In the genomic region with DNA sequence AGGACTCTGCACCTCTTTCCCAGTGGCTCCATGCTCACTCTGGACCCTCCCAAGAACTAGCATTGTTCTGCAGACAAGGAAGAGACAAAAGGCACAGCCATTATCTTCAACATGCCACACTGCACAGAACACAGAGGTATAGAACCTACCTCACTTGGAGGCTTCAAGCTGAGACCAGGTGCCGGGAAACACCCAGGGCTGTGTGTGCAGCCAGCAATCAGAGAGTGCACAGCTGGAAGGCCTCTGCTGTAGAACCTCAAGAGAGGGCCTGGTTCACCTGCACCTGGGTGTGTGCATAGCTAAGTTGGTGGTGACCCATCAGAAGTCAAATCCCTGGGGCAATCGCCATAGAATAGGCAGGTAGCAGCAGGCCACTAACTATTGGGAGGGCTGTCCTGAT, we compare ENCODE assay signal across 11 mouse cellular contexts. TPM values are rescaled to one million over a fixed set of nuclear protein-coding genes. Genes with fewer than 3 reads are reported as not detected.
DNase-seq lines count a peak whose midpoint lies in the region; ATAC-seq and TF ChIP-seq lines count a peak whose summit lies in the region.
"Had no signal": no experiment of that assay in that cellular context is flagged by ENCODE, and none has a peak within 500 bp of the region (broad histone marks: within the 10 kb centered on the region; RNA-seq: fewer than 3 reads in every experiment).

No protein-coding gene starts in this region.

- no peaks in the 10 kb centered on the region for H3K27me3 ChIP-seq in liver, postnatal 0 days (ENCODE audit: insufficient read depth, low read length)
- no peaks in the 10 kb centered on the region for H3K27me3 ChIP-seq in hindbrain, embryonic 13.5 days
- no peaks in the 10 kb centered on the region for H3K27me3 ChIP-seq in midbrain, embryonic 16.5 days (ENCODE audit: control insufficient read depth, insufficient read depth, low read depth, low read length)

- H3K27ac ChIP-seq in liver, postnatal 0 days (ENCODE audit: low read depth): no peak overlapping the region
- H3K27ac ChIP-seq in hindbrain, embryonic 13.5 days: peak overlapping the region; percentile 99
- H3K27ac ChIP-seq in midbrain, embryonic 16.5 days (ENCODE audit: low read length): peak overlapping the region; percentile 94
- H3K27ac ChIP-seq: heart, adult 2 months had no signal

- H3K4me2 ChIP-seq in liver, postnatal 0 days (ENCODE audit: low read depth, low read length): no peak overlapping the region
- H3K4me2 ChIP-seq in hindbrain, embryonic 13.5 days: no peak overlapping the region
- no peak overlapping the region for H3K4me2 ChIP-seq in midbrain, embryonic 16.5 days (ENCODE audit: low read length)

- TF ChIP-seq CTCF in liver, postnatal 0 days (IDR thresholded peaks at IDR 0.05; ENCODE audit: low read depth): no peak

- peaks cover 8% of the 10 kb centered on the region for H3K4me1 ChIP-seq in liver, postnatal 0 days (ENCODE audit: insufficient read depth)
- peaks cover 92% of the 10 kb centered on the region for H3K4me1 ChIP-seq in hindbrain, embryonic 13.5 days (replicated peaks)
- peaks cover 73% of the 10 kb centered on the region for H3K4me1 ChIP-seq in midbrain, embryonic 16.5 days (ENCODE audit: control insufficient read depth, insufficient read depth, low read length)

- no peaks in the 10 kb centered on the region for H3K9me3 ChIP-seq in liver, postnatal 0 days (ENCODE audit: low read length)
- no peaks in the 10 kb centered on the region for H3K9me3 ChIP-seq in hindbrain, embryonic 13.5 days
- no peaks in the 10 kb centered on the region for H3K9me3 ChIP-seq in midbrain, embryonic 16.5 days (replicated peaks; ENCODE audit: control insufficient read depth, low read length, poor library complexity, severe bottlenecking)

- no peaks in the 10 kb centered on the region; the same call in 1 of the 2 replicates for H3K36me3 ChIP-seq in liver, postnatal 0 days (replicated peaks; ENCODE audit: insufficient read depth, low read length)
- H3K36me3 ChIP-seq in hindbrain, embryonic 13.5 days: 0 out of 2 replicates have a peak, but pooled peaks cover 1% of the 10 kb centered on the region
- H3K36me3 ChIP-seq in midbrain, embryonic 16.5 days (ENCODE audit: control insufficient read depth, insufficient read depth, low read length): no peaks in the 10 kb centered on the region

- no peak overlapping the region for H3K9ac ChIP-seq in liver, postnatal 0 days (replicated peaks)
- H3K9ac ChIP-seq in hindbrain, embryonic 13.5 days: peak overlapping the region; percentile 55; the same call in 1 of the 2 replicates
- peak overlapping the region; percentile 31; the same call in 1 of the 2 replicates for H3K9ac ChIP-seq in midbrain, embryonic 16.5 days (ENCODE audit: low read depth, low read length)

- peak; percentile 2 for DNase-seq in liver
- DNase-seq in liver, postnatal 0 days: no peak
- DNase-seq in thymus, postnatal 36 days: peak; percentile 58 to 80
- no peak for DNase-seq in testis, postnatal 14 days (ENCODE audit: low spot score)
- no peak for DNase-seq in adrenal gland, postnatal 25 days
- DNase-seq: cerebellum, adult 9-10 months; right cerebral cortex, postnatal 25 days had no signal

- TF ChIP-seq EP300 in liver, postnatal 0 days (IDR thresholded peaks at IDR 0.05; ENCODE audit: low read depth): no peak

- no peak overlapping the region for H3K4me3 ChIP-seq in liver, postnatal 0 days (ENCODE audit: low read depth, low read length)
- H3K4me3 ChIP-seq in hindbrain, embryonic 13.5 days: no peak overlapping the region
- H3K4me3 ChIP-seq in midbrain, embryonic 16.5 days (ENCODE audit: low read depth, low read length): no peak overlapping the region
- H3K4me3 ChIP-seq: heart, adult 2 months had no signal

- 70% methylated on average over 2 of the region's 2 CpGs for WGBS in liver, postnatal 0 days (ENCODE audit: insufficient replicate concordance)
- WGBS in hindbrain, embryonic 13.5 days: 66% methylated on average over 2 of the region's 2 CpGs
- 66% methylated on average over 2 of the region's 2 CpGs for WGBS in midbrain, embryonic 16.5 days

- ATAC-seq in liver, postnatal 0 days: no peak
- ATAC-seq in hindbrain, embryonic 13.5 days (ENCODE audit: low FRiP score): no peak
- ATAC-seq in midbrain, embryonic 16.5 days: no peak
- ATAC-seq: lung, postnatal 0 days had no signal

RNA-seq across cellular contexts. Expression of gene Mvb12b, which starts 8.5 kb away (rescaled TPM):
- polyA plus RNA-seq in liver, postnatal 0 days (2015; fragmentation: Nextera tagmentation; extraction: Ambion mirVana): 7.8 and 8.1 TPM in 2 replicates
- polyA plus RNA-seq in hindbrain, embryonic 13.5 days (2015; fragmentation: Nextera tagmentation; extraction: Ambion mirVana): 60.9 and 65.0 TPM in 2 replicates
- polyA plus RNA-seq in midbrain, embryonic 16.5 days (2015; fragmentation: Nextera tagmentation; extraction: Ambion mirVana): 56.9 and 70.2 TPM in 2 replicates
- total RNA-seq in adrenal gland, postnatal 25 days (2021): 12.2 and 20.9 TPM in 2 replicates

Comparison
In these comparisons a context has a peak if more than half of its experiments do, and no peak if none do; other contexts are left out.
1. DNase-seq: peak in liver (single experiment) and thymus, postnatal 36 days (2 of 2); none in liver, postnatal 0 days (single experiment), testis, postnatal 14 days (single experiment) and adrenal gland, postnatal 25 days (single experiment).